Mouse (Mus musculus) bone marrow macrophage, adult 2 months (primary cell): ENCODE results near the gene Dalrd3.

Source experiments
- CTCF ChIP-seq: IDR thresholded peaks from 2 replicates; pipeline ENCODE4 v1.5.1; 2012; ENCODE audit warnings: low read depth, mild to moderate bottlenecking, low read length, moderate library complexity
- POLR2A ChIP-seq: IDR thresholded peaks from 2 replicates; pipeline ENCODE4 v1.6.1; 2012; ENCODE audit warnings: mild to moderate bottlenecking, low read depth, low read length, borderline replicate concordance

DNA sequence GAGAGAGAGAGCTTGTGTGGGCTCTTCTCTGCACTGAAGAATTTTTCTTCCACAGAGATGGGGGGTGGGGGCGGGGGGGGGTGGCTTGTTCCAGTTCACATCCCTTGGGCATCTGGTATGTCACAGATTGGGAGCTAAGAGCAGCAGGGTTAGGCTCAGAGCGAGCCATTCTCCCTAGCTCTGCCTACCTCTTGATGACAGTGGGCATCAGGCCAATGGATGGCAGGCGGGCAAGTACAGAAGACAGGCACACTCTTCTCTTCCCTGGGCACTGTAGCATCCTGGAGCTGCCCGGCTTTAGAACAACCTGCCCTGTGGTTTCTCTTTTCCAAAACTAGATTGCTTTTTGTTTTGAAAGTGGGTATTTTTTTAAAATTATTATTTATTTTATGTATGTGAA, 21.8 kb downstream of the Dalrd3 start:
- TF ChIP-seq POLR2A (no peak), CTCF (no peak)
